In genomic region chr9:109094553-109095136, GRCm38 (mm10) we compare ENCODE assay signal across 8 mouse cellular contexts. TPM values are rescaled to one million over a fixed set of nuclear protein-coding genes. Genes with fewer than 3 reads are reported as not detected.
DNase-seq lines count a peak whose midpoint lies in the region; ATAC-seq and TF ChIP-seq lines count a peak whose summit lies in the region.

No protein-coding gene starts in this region.

- peaks cover 9% of the 10 kb centered on the region for H3K36me3 ChIP-seq in spleen, adult 2 months (ENCODE audit: control insufficient read depth, insufficient read depth, low read length)
- peaks cover 36% of the 10 kb centered on the region for H3K36me3 ChIP-seq in embryonic facial prominence, embryonic 13.5 days
- H3K36me3 ChIP-seq in kidney, embryonic 15.5 days, result peaks cover 15% of the 10 kb centered on the region

- intact Hi-C loops in left cerebral cortex, postnatal 14 days (cut with DNase I), result loop anchor here (10.0 kb wide), 1 partner anchor 740 kb away; the partner anchor contains the start of gene Nme6

- no peaks in the 10 kb centered on the region for H3K9me3 ChIP-seq in embryonic facial prominence, embryonic 13.5 days
- H3K9me3 ChIP-seq in kidney, embryonic 15.5 days (replicated peaks), result no peaks in the 10 kb centered on the region

- no peak for TF ChIP-seq POLR2A in spleen, adult 2 months (IDR thresholded peaks at IDR 0.05; ENCODE audit: low read depth, low read length)

- H3K4me2 ChIP-seq in embryonic facial prominence, embryonic 13.5 days, result peak overlapping the region; percentile 81
- peak overlapping the region; percentile 86 for H3K4me2 ChIP-seq in kidney, embryonic 15.5 days

- H3K27me3 ChIP-seq in spleen, adult 2 months (ENCODE audit: control insufficient read depth, insufficient read depth, low read length), result peaks cover 4% of the 10 kb centered on the region
- no peaks in the 10 kb centered on the region for H3K27me3 ChIP-seq in embryonic facial prominence, embryonic 13.5 days
- no peaks in the 10 kb centered on the region for H3K27me3 ChIP-seq in kidney, embryonic 15.5 days

- H3K27ac ChIP-seq in spleen, adult 2 months (ENCODE audit: insufficient read depth, low read length), result no peak overlapping the region
- H3K27ac ChIP-seq in embryonic facial prominence, embryonic 13.5 days, result peak overlapping the region; percentile 100
- H3K27ac ChIP-seq in kidney, embryonic 15.5 days, result peak overlapping the region; percentile 98

- peak; percentile 15 for ATAC-seq in embryonic facial prominence, embryonic 13.5 days (ENCODE audit: insufficient number of reproducible peaks, insufficient read depth, low FRiP score, low TSS enrichment, low read depth)
- ATAC-seq in kidney, embryonic 15.5 days (replicated peaks; ENCODE audit: low FRiP score), result peak; percentile 20

- 13% methylated on average over 21 of the region's 21 CpGs for WGBS in spleen, adult 2 months
- WGBS in embryonic facial prominence, embryonic 13.5 days, result 1% methylated on average over 21 of the region's 21 CpGs
- WGBS in kidney, embryonic 15.5 days, result under 1% methylated on average over 21 of the region's 21 CpGs

- H3K4me1 ChIP-seq in spleen, adult 2 months (ENCODE audit: control insufficient read depth, insufficient read depth, insufficient read length), result peaks cover 4% of the 10 kb centered on the region
- H3K4me1 ChIP-seq in embryonic facial prominence, embryonic 13.5 days, result peaks cover 59% of the 10 kb centered on the region
- peaks cover 79% of the 10 kb centered on the region for H3K4me1 ChIP-seq in kidney, embryonic 15.5 days

- H3K9ac ChIP-seq in embryonic facial prominence, embryonic 13.5 days, result peak overlapping the region; percentile 97
- H3K9ac ChIP-seq in kidney, embryonic 15.5 days, result peak overlapping the region; percentile 84

- peak overlapping the region; percentile 64; the same call in 1 of the 2 replicates for H3K4me3 ChIP-seq in spleen, adult 2 months (ENCODE audit: extremely low read depth, insufficient read depth, insufficient read length)
- H3K4me3 ChIP-seq in embryonic facial prominence, embryonic 13.5 days, result peak overlapping the region; percentile 71
- peak overlapping the region; percentile 67 for H3K4me3 ChIP-seq in kidney, embryonic 15.5 days (replicated peaks)

- DNase-seq in spleen, adult 2 months (ENCODE audit: low read depth in 1 of 2, low spot score in 2 of 2), result no peak
- DNase-seq in spleen, postnatal 10 days (ENCODE audit: low spot score in 2 of 2), result no peak
- peak; percentile 76 for DNase-seq in lung, postnatal 25 days (ENCODE audit: low spot score)
- DNase-seq in yolk sac, embryonic 10.5 days (ENCODE audit: low spot score), result peak; percentile 87
- no peak for DNase-seq in right cerebral cortex, postnatal 14 days
- DNase-seq in left cerebral cortex, postnatal 14 days (ENCODE audit: low spot score in 2 of 2), result no peak

- TF ChIP-seq CTCF in spleen, adult 2 months (IDR thresholded peaks at IDR 0.05; ENCODE audit: extremely low read depth, insufficient read depth, insufficient read length, insufficient replicate concordance), result no peak

RNA-seq across cellular contexts. Expression of gene Plxnb1, which starts 0.5 kb away (rescaled TPM):
- polyA plus RNA-seq in spleen, adult 2 months (2012; rRNA removed), result 10.4 TPM in 2 replicates
- polyA plus RNA-seq in embryonic facial prominence, embryonic 13.5 days (2015; fragmentation: Nextera tagmentation; extraction: Ambion mirVana), result 13.1 and 13.2 TPM in 2 replicates
- polyA plus RNA-seq in kidney, embryonic 15.5 days (2015; fragmentation: Nextera tagmentation; extraction: Ambion mirVana), result 15.2 and 19.4 TPM in 2 replicates
- 10 to 100 TPM; 67.2 to 69.8 TPM for total RNA-seq in left cerebral cortex, postnatal 14 days (2021)

RNA-seq across cellular contexts. Expression of gene Tma7, which starts 12.3 kb away (rescaled TPM):
- polyA plus RNA-seq in spleen, adult 2 months (2012; rRNA removed), result 10.2 and 16.4 TPM in 2 replicates
- 686 and 706 TPM in 2 replicates for polyA plus RNA-seq in embryonic facial prominence, embryonic 13.5 days (2015; fragmentation: Nextera tagmentation; extraction: Ambion mirVana)
- 616 and 693 TPM in 2 replicates for polyA plus RNA-seq in kidney, embryonic 15.5 days (2015; fragmentation: Nextera tagmentation; extraction: Ambion mirVana)
- total RNA-seq in left cerebral cortex, postnatal 14 days (2021), result 100 to 1,000 TPM; 368 to 387 TPM

RNA-seq across cellular contexts. Expression of gene Ccdc51, which starts 12.4 kb away (rescaled TPM):
- polyA plus RNA-seq in spleen, adult 2 months (2012; rRNA removed), result 5.1 and 5.2 TPM in 2 replicates
- 14.1 and 14.6 TPM in 2 replicates for polyA plus RNA-seq in embryonic facial prominence, embryonic 13.5 days (2015; fragmentation: Nextera tagmentation; extraction: Ambion mirVana)
- polyA plus RNA-seq in kidney, embryonic 15.5 days (2015; fragmentation: Nextera tagmentation; extraction: Ambion mirVana), result 12.9 and 13.6 TPM in 2 replicates
- 1 to 10 TPM; 5.9 to 8.4 TPM for total RNA-seq in left cerebral cortex, postnatal 14 days (2021)

RNA-seq across cellular contexts. Expression of gene Atrip, which starts 20.7 kb away (rescaled TPM):
- polyA plus RNA-seq in spleen, adult 2 months (2012; rRNA removed), result 16.2 and 17.0 TPM in 2 replicates
- 26.8 and 29.6 TPM in 2 replicates for polyA plus RNA-seq in embryonic facial prominence, embryonic 13.5 days (2015; fragmentation: Nextera tagmentation; extraction: Ambion mirVana)
- 26.3 and 27.0 TPM in 2 replicates for polyA plus RNA-seq in kidney, embryonic 15.5 days (2015; fragmentation: Nextera tagmentation; extraction: Ambion mirVana)
- total RNA-seq in left cerebral cortex, postnatal 14 days (2021), result 10 to 100 TPM; 28.1 to 29.0 TPM

RNA-seq across cellular contexts. Expression of gene Trex1, which starts 35.1 kb away (rescaled TPM):
- polyA plus RNA-seq in spleen, adult 2 months (2012; rRNA removed), result 137 and 262 TPM in 2 replicates
- polyA plus RNA-seq in embryonic facial prominence, embryonic 13.5 days (2015; fragmentation: Nextera tagmentation; extraction: Ambion mirVana), result 13.3 and 13.7 TPM in 2 replicates
- 11.1 and 13.8 TPM in 2 replicates for polyA plus RNA-seq in kidney, embryonic 15.5 days (2015; fragmentation: Nextera tagmentation; extraction: Ambion mirVana)
- 10 to 100 TPM; 12.0 TPM for total RNA-seq in left cerebral cortex, postnatal 14 days (2021)

Comparison
In these comparisons a context has a peak if more than half of its experiments do, and no peak if none do; other contexts are left out.
1. DNase-seq: peak in lung, postnatal 25 days (single experiment) and yolk sac, embryonic 10.5 days (single experiment); none in spleen, adult 2 months (0 of 2), spleen, postnatal 10 days (0 of 2), right cerebral cortex, postnatal 14 days (single experiment) and left cerebral cortex, postnatal 14 days (0 of 2).
2. RNA of gene Tma7, which starts 12.3 kb away (polyA plus RNA-seq): 686 to 706 TPM in embryonic facial prominence, embryonic 13.5 days and 616 to 693 TPM in kidney, embryonic 15.5 days; 10.2 to 16.4 TPM in spleen, adult 2 months; every median in the first group is over 10 times any median in the second.
3. Peak in every context shown above with its lines, with median percentiles within 50 percentile points of each other: H3K4me3 ChIP-seq.